Mouse (Mus musculus): ENCODE measurements at regions not wholly inside any gene's neighbourhood (a gene's known extent, or its start where the extent isn't known, plus 50 kb on each side); places are given as distances from the start of the nearest gene placed in this dataset.

DNA sequence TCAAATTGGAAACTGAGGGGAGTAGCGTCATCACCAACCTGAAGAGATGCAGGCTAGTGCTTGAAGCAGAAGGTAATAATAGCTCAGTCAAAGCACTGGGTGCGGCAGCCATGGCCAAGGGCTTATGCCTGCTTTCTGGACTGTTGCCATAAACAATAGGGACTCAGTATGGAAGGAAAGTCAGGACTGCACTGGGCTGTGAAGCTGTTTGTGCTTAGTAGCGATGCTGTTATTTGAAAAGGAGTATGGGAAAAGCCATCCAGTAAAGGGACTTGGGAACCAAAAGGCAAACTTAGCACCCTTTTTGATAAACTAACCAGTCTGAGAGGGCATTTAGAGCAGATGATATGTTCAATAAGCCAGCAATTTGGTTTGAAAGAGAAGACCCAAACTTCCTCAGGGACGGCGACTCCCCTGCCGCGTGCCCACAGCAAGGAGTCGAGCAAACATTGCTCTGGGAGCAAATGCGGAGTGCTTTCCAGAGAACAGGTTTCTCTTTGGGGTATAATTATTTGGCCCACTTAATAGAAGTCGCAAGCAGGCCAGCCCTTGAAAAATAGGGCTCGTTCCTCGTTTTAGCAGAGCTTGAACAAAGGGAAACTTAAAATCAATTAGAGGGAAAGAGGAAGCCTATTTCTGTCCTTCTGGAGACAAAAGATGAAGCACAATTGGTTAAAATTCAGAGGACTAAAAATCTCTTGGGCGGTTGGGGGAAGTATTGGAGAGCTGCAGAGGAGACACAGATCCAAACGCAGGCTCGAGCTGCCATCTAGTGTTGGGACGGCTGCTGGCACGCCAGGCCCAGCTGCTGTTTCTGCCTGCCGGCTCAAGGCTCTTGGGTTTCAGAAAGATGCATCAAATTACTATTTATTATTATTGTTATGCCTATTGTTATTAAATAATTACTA, 1724.3 kb upstream of the Gm7489 start:
- H3K27ac ChIP-seq (ENCODE audit: low read depth): no peak overlapping the region
- no peaks in the 10 kb centered on the region for H3K9me3 ChIP-seq (ENCODE audit: low read depth, low read length)
- DNase-seq: peak; percentile 92
- peak; percentile 84 for TF ChIP-seq CTCF (IDR thresholded peaks at IDR 0.05; ENCODE audit: low read depth)
- no peak overlapping the region for H3K4me3 ChIP-seq (ENCODE audit: low read depth, low read length)
- H3K4me1 ChIP-seq (ENCODE audit: insufficient read depth): 0 out of 2 replicates have a peak, but pooled peaks cover 6% of the 10 kb centered on the region
- WGBS: 20% methylated on average over 18 of the region's 18 CpGs
- no peaks in the 10 kb centered on the region for H3K36me3 ChIP-seq (ENCODE audit: insufficient read depth)
- H3K9ac ChIP-seq: no peak overlapping the region
- peak; percentile 86; the same call in 1 of the 2 replicates for ATAC-seq (ENCODE audit: insufficient read depth)
- H3K4me2 ChIP-seq: peak overlapping the region; percentile 41
- no peaks in the 10 kb centered on the region for H3K27me3 ChIP-seq (ENCODE audit: insufficient read depth, low read length)

DNA sequence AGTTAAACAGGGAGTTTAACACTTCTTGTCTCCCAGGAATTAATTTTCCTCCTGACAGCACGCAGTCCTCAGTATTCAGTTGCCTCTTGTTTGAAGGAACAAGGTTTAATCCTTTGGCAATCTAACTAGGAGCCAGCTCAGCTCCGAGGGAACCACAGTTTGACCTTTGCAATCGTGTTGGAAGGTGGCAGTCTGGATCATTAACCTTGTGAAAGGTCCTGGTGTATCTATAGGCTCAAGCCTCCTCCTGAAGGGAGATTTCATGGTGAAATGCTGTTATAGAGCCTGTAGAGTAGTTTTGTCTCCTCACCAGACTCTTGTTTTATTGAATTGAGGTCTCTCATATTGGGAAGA, 1723.6 kb upstream of the Gm7489 start:
- DNase-seq (peak; percentile 13), ATAC-seq (ENCODE audit: insufficient read depth) (peak; percentile 40; the same call in 1 of the 2 replicates)

DNA sequence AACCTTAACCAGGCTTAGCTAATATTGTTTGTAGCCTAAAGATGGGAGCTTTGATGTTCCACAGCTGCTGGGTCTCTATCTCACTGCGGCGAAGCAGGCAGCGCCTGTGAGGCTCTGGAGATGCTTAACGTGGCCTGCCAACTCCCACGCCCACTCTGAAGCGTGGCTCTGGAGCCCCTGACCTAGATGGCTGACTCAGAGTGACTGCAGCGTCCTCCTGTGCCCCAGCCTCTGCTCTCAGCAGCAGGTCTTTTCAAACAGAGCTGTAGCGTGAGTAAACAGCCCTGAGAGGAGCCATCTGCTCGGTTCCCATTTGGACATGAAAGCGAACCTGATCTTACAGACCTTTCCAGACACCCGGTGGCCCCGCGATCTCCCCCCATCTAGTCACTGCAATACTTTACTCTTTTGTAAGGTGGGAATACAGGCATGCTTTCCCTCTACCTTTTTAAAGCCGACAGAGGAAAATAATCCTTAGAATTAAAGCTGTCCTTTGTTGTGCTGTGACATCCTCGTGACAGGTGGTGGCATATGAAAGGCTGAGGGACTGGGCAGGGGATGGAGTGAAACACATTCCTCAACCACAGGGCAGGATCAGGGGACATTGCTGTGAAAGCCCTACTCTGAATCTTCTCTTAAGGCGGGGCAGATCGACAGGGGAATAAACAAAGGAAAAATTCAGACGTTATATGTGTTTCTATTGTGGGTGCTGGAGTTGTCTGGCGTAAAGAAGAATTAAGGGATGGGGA, 1723.0 kb upstream of the Gm7489 start:
- Histone ChIP-seq H3K4me3 (ENCODE audit: low read depth, low read length) (no peak overlapping the region), H3K4me1 (ENCODE audit: insufficient read depth) (0 out of 2 replicates have a peak, but pooled peaks cover 6% of the 10 kb centered on the region), H3K9me3 (ENCODE audit: low read depth, low read length) (no peaks in the 10 kb centered on the region), H3K27ac (ENCODE audit: low read depth) (no peak overlapping the region), H3K27me3 (ENCODE audit: insufficient read depth, low read length) (no peaks in the 10 kb centered on the region), H3K36me3 (ENCODE audit: insufficient read depth) (no peaks in the 10 kb centered on the region), H3K9ac (peak overlapping the region; percentile 26; the same call in 1 of the 2 replicates), H3K4me2 (peak overlapping the region; percentile 32; the same call in 1 of the 2 replicates)
- TF ChIP-seq CTCF (IDR thresholded peaks at IDR 0.05; ENCODE audit: low read depth): no peak
- DNase-seq: peak; percentile 37
- ATAC-seq (ENCODE audit: insufficient read depth): peak; percentile 64
- WGBS: 11% methylated on average over 19 of the region's 19 CpGs

More for the DNA sequence above, 1723.6 kb upstream of the Gm7489 start:
- Histone ChIP-seq H3K9me3 (ENCODE audit: low read depth, low read length) (no peaks in the 10 kb centered on the region), H3K27ac (ENCODE audit: low read depth) (no peak overlapping the region), H3K4me1 (ENCODE audit: insufficient read depth) (0 out of 2 replicates have a peak, but pooled peaks cover 6% of the 10 kb centered on the region), H3K4me3 (ENCODE audit: low read depth, low read length) (no peak overlapping the region), H3K27me3 (ENCODE audit: insufficient read depth, low read length) (no peaks in the 10 kb centered on the region), H3K4me2 (no peak overlapping the region), H3K9ac (no peak overlapping the region), H3K36me3 (ENCODE audit: insufficient read depth) (no peaks in the 10 kb centered on the region)
- TF ChIP-seq CTCF (IDR thresholded peaks at IDR 0.05; ENCODE audit: low read depth): no peak
- WGBS: 9% methylated on average over 3 of the region's 3 CpGs

DNA sequence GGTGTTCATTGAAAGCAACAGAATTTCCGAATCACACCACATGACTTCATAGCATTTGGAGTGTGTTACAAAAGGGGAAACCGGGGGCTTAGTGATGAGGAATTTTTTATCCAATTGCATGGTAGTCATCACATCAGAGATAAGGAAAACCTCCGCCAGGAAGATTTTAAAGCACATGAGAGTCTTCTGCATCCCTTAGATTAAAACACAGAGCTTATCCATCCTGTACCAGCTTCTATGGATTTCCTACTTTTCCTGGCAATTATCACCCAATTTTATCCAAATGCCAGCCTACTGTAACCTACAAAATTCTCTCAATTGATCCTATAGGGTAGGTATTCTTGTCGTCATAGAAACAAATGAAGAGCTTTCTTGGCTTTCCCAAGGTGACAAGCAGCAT, 1718.6 kb upstream of the Gm7489 start:
- H3K4me1 ChIP-seq (ENCODE audit: insufficient read depth): 0 out of 2 replicates have a peak, but pooled peaks cover 4% of the 10 kb centered on the region
- ATAC-seq (ENCODE audit: insufficient read depth): no peak
- H3K4me2 ChIP-seq: no peak overlapping the region
- no peak for TF ChIP-seq CTCF (IDR thresholded peaks at IDR 0.05; ENCODE audit: low read depth)
- no peak for DNase-seq
- H3K36me3 ChIP-seq (ENCODE audit: insufficient read depth): no peaks in the 10 kb centered on the region
- H3K27ac ChIP-seq (ENCODE audit: low read depth): no peak overlapping the region
- WGBS: 78% methylated on average over 4 of the region's 4 CpGs
- no peak overlapping the region for H3K9ac ChIP-seq
- H3K4me3 ChIP-seq (ENCODE audit: low read depth, low read length): no peak overlapping the region
- no peaks in the 10 kb centered on the region for H3K9me3 ChIP-seq (ENCODE audit: low read depth, low read length)
- no peaks in the 10 kb centered on the region for H3K27me3 ChIP-seq (ENCODE audit: insufficient read depth, low read length)

DNA sequence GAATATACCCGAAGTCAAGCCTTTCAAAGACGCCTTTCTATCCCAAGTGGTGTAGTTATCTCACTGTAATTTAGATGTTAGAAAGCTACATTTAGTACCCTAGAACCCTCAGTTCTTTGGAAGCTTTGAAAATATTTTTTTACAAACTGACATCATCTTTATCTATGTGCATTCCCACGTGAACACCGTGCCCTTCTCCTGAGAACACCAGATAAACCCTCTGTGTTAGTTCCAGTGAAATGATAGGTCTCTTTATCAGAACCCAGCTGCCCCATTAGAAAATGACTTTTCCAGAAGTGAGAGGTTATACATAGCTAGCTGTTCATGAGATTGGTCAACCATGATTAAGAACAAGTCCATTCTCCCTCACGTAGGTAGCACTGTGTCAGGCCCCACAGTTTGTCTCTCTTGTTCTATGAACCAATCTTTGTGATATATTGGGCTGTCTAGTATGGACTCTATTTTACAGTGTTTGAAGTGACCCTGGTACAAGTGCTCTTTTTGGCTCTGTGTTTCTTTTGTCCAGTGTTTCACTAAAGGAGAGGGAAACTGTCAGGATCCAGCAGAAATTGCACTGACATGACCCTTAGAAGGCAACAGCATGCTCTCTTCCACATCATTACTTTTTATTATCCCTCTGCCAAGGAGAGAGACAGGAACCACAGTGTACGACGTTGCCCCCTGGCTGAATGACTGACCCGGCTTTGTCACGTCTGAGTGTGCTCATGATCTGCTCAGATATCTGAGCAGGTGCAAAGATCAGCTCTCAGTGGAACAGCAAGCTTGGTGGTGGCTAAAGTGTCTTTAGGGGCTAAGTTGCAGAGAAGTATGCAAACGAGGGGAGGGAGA, 1717.9 kb upstream of the Gm7489 start:
- no peaks in the 10 kb centered on the region for H3K36me3 ChIP-seq (ENCODE audit: insufficient read depth)
- no peaks in the 10 kb centered on the region for H3K27me3 ChIP-seq (ENCODE audit: insufficient read depth, low read length)
- no peak overlapping the region for H3K27ac ChIP-seq (ENCODE audit: low read depth)
- no peak overlapping the region for H3K4me2 ChIP-seq
- H3K9ac ChIP-seq: no peak overlapping the region
- no peak overlapping the region for H3K4me3 ChIP-seq (ENCODE audit: low read depth, low read length)
- H3K4me1 ChIP-seq (ENCODE audit: insufficient read depth): 0 out of 2 replicates have a peak, but pooled peaks cover 1% of the 10 kb centered on the region
- TF ChIP-seq CTCF (IDR thresholded peaks at IDR 0.05; ENCODE audit: low read depth): no peak
- no peaks in the 10 kb centered on the region for H3K9me3 ChIP-seq (ENCODE audit: low read depth, low read length)
- WGBS: 59% methylated on average over 10 of the region's 10 CpGs
- peak; percentile 38; the same call in 1 of the 2 replicates for ATAC-seq (ENCODE audit: insufficient read depth)
- DNase-seq: no peak

DNA sequence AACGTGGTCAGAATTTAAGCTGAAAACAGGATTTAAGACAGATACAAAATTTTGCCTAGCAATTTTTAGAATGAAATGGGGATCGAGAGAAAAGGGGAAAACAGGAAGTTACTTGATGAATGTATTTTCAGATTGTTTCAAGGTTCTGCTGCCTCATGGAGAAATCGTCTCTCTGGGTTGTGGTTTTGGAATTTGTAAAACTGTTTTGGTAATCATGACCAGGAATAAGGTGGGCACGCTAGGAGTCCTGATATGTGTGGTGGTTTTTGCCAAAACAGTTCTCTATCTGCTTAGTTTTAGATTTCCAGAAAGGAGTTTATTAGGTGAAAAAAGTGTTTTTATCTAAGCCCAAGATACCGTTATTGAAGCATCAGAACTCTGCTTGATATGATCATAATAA, 1716.9 kb upstream of the Gm7489 start:
- no peak for ATAC-seq (ENCODE audit: insufficient read depth)
- no peak overlapping the region for H3K4me3 ChIP-seq (ENCODE audit: low read depth, low read length)
- no peak for DNase-seq
- no peak overlapping the region for H3K4me2 ChIP-seq
- H3K27me3 ChIP-seq (ENCODE audit: insufficient read depth, low read length): no peaks in the 10 kb centered on the region
- H3K9me3 ChIP-seq (ENCODE audit: low read depth, low read length): no peaks in the 10 kb centered on the region
- no peak overlapping the region for H3K27ac ChIP-seq (ENCODE audit: low read depth)
- no peaks in the 10 kb centered on the region for H3K36me3 ChIP-seq (ENCODE audit: insufficient read depth)
- WGBS: 70% methylated on average over 5 of the region's 5 CpGs
- no peak for TF ChIP-seq CTCF (IDR thresholded peaks at IDR 0.05; ENCODE audit: low read depth)
- no peaks in the 10 kb centered on the region for H3K4me1 ChIP-seq (ENCODE audit: insufficient read depth)
- no peak overlapping the region for H3K9ac ChIP-seq
